Mouse (Mus musculus) left cerebral cortex, postnatal 25 days (tissue): Measurements from ENCODE around the gene Grip1. TPM values are rescaled to one million over a fixed set of nuclear protein-coding genes. Genes with fewer than 3 reads are reported as not detected.

ENCODE experiments used
- DNase-seq, 2 experiments: peaks; one replicate each; pipeline ENCODE4 v3.0.0; 2022; ENCODE audit warnings: low spot score in 2 of 2, mixed read lengths in 1 of 2
- intact Hi-C: fragments of 180-260 bp; cut with DNase I; formaldehyde crosslinking; loops from one replicate; pipeline ENCODE4 v1.15.1; 2025
- total RNA-seq, 2 experiments: library from RNA; stranded (reverse); gene quantifications; 2 replicates each; pipeline ENCODE4 v1.2.3; 2021

Grip1 gene
- total RNA-seq, 2 experiments from 2014 or later: 19.6 to 20.5 TPM

GRCm38 (mm10) chr10:119966321-119966720 lies 512.7 kb downstream of the Grip1 start:
- no peak for DNase-seq

GRCm38 (mm10) chr10:119979396-119979795 lies 525.8 kb downstream of the Grip1 start:
- intact Hi-C loops: no loop called here
- DNase-seq: no peak

More at GRCm38 (mm10) chr10:119966321-119966720, 512.7 kb downstream of the Grip1 start:
- intact Hi-C loops: no loop called here

GRCm38 (mm10) chr10:119980032-119980431 lies 526.4 kb downstream of the Grip1 start:
- intact Hi-C loops: no loop called here
- DNase-seq: no peak

GRCm38 (mm10) chr10:119984299-119984698 lies 530.7 kb downstream of the Grip1 start:
- intact Hi-C loops: no loop called here
- no peak for DNase-seq

GRCm38 (mm10) chr10:119998475-119998874 lies 544.8 kb downstream of the Grip1 start:
- DNase-seq: no peak
- intact Hi-C loops: no loop called here

GRCm38 (mm10) chr10:120002149-120002548 lies 548.5 kb downstream of the Grip1 start:
- peak in 1 of 2 experiments; percentile 11 for DNase-seq
- intact Hi-C loops: no loop called here

- no peak for DNase-seq
- intact Hi-C loops: no loop called here
These were observed 550.5 kb downstream of the Grip1 start for GRCm38 (mm10) chr10:120004096-120004495.

- DNase-seq: no peak
- intact Hi-C loops: no loop called here
These were observed 552.0 kb downstream of the Grip1 start for GRCm38 (mm10) chr10:120005581-120005980.

- DNase-seq: peak; percentile 42 to 72
- intact Hi-C loops: loop anchor here (5.0 kb wide), 1 partner anchor 180 kb away; no protein-coding TSS in a partner anchor
These were observed 558.7 kb downstream of the Grip1 start for GRCm38 (mm10) chr10:120012331-120012730.

- DNase-seq: no peak
- intact Hi-C loops: no loop called here
These were observed 561.5 kb downstream of the Grip1 start for GRCm38 (mm10) chr10:120015117-120015516.

GRCm38 (mm10) chr10:120026437-120026836 lies 572.8 kb downstream of the Grip1 start:
- DNase-seq: peak in 1 of 2 experiments; percentile 9
- intact Hi-C loops: no loop called here

- intact Hi-C loops: no loop called here
- DNase-seq: no peak
These were observed 577.3 kb downstream of the Grip1 start for GRCm38 (mm10) chr10:120030901-120031300.

- no peak for DNase-seq
- intact Hi-C loops: no loop called here
These were observed 577.7 kb downstream of the Grip1 start for GRCm38 (mm10) chr10:120031316-120031715.

GRCm38 (mm10) chr10:120033866-120034265 lies 580.2 kb downstream of the Grip1 start:
- intact Hi-C loops: no loop called here
- DNase-seq: no peak

GRCm38 (mm10) chr10:120035211-120035733 lies 581.6 kb downstream of the Grip1 start:
- intact Hi-C loops: no loop called here
- no peak for DNase-seq

GRCm38 (mm10) chr10:120035824-120036223 lies 582.2 kb downstream of the Grip1 start:
- intact Hi-C loops: no loop called here
- DNase-seq: no peak

GRCm38 (mm10) chr10:120038194-120038593 lies 584.6 kb downstream of the Grip1 start:
- intact Hi-C loops: loop anchor here (2.0 kb wide), 1 partner anchor 219 kb away; no protein-coding TSS in a partner anchor
- peak; percentile 73 to 94 for DNase-seq

- DNase-seq: no peak
- intact Hi-C loops: no loop called here
These were observed 590.6 kb downstream of the Grip1 start for GRCm38 (mm10) chr10:120044237-120044636.

GRCm38 (mm10) chr10:120044714-120045234 lies 591.1 kb downstream of the Grip1 start:
- DNase-seq: no peak
- intact Hi-C loops: no loop called here

- intact Hi-C loops: loop anchor here (5.0 kb wide), 1 partner anchor 173 kb away; no protein-coding TSS in a partner anchor
- no peak for DNase-seq
These were observed 607.1 kb downstream of the Grip1 start for GRCm38 (mm10) chr10:120060579-120061237.
